Mouse (Mus musculus) small intestine, adult 2 months (tissue): Measurements from ENCODE around the gene Gnptg. TPM values are rescaled to one million over a fixed set of nuclear protein-coding genes. Genes with fewer than 3 reads are reported as not detected.

Source experiments
- H3K27ac ChIP-seq: fragments of 200-500 bp; 2 replicates; pipeline ENCODE4 v1.5.1; 2012; ENCODE audit warnings: low read depth, low read length, control low read depth, inconsistent platforms; ENCODE audit not compliant: insufficient read depth
- H3K27me3 ChIP-seq: fragments of 200-500 bp; 2 replicates; pipeline ENCODE4 v1.6.1; 2012; ENCODE audit warnings: mild to moderate bottlenecking, moderate library complexity, low read length, inconsistent platforms; ENCODE audit not compliant: control insufficient read depth, insufficient read depth
- H3K36me3 ChIP-seq: fragments of 200-500 bp; 2 replicates; pipeline ENCODE4 v1.6.1; 2012; ENCODE audit warnings: mild to moderate bottlenecking, low read length, control low read depth, inconsistent platforms; ENCODE audit not compliant: control insufficient read depth, insufficient read depth
- H3K4me1 ChIP-seq: fragments of 200-500 bp; 2 replicates; pipeline ENCODE4 v1.6.1; 2012; ENCODE audit warnings: low read length, inconsistent platforms, mixed read lengths; ENCODE audit not compliant: control insufficient read depth, insufficient read depth, insufficient read length
- H3K4me3 ChIP-seq: fragments of 200-500 bp; 2 replicates; pipeline ENCODE4 v1.5.1; 2012; ENCODE audit warnings: low read depth, mild to moderate bottlenecking, control low read depth, inconsistent platforms, low read length, moderate library complexity
- CTCF ChIP-seq: fragments of 200-500 bp; IDR thresholded peaks from 2 replicates; pipeline ENCODE4 v1.5.1; 2012; ENCODE audit warnings: low read depth, mild to moderate bottlenecking, control low read depth, inconsistent platforms, low read length, moderate library complexity, mixed read lengths; ENCODE audit not compliant: insufficient replicate concordance, insufficient read length; ENCODE audit errors: extremely low read depth
- POLR2A ChIP-seq: fragments of 200-500 bp; IDR thresholded peaks from 2 replicates; pipeline ENCODE4 v1.6.1; 2012; ENCODE audit warnings: low read depth, mild to moderate bottlenecking, control low read depth, inconsistent platforms, low read length, moderate library complexity
- WGBS: fragments of 180-500 bp; shearing (Covaris S2); methylation state at CpG from one replicate; pipeline ENCODE4 v1.1.7; 2018; 5-methylcytosine and 5-hydroxymethylcytosine counted together
- polyA plus RNA-seq: library from polyadenylated mRNA; depleted of rRNA; stranded (reverse); fragments of >200 nt; gene quantifications from 2 replicates; pipeline ENCODE4 v1.2.3, GENCODE M21; 2012; rRNA removed

Gene Gnptg
- polyA plus RNA-seq, 1 experiment, result 29.3 TPM

DNA sequence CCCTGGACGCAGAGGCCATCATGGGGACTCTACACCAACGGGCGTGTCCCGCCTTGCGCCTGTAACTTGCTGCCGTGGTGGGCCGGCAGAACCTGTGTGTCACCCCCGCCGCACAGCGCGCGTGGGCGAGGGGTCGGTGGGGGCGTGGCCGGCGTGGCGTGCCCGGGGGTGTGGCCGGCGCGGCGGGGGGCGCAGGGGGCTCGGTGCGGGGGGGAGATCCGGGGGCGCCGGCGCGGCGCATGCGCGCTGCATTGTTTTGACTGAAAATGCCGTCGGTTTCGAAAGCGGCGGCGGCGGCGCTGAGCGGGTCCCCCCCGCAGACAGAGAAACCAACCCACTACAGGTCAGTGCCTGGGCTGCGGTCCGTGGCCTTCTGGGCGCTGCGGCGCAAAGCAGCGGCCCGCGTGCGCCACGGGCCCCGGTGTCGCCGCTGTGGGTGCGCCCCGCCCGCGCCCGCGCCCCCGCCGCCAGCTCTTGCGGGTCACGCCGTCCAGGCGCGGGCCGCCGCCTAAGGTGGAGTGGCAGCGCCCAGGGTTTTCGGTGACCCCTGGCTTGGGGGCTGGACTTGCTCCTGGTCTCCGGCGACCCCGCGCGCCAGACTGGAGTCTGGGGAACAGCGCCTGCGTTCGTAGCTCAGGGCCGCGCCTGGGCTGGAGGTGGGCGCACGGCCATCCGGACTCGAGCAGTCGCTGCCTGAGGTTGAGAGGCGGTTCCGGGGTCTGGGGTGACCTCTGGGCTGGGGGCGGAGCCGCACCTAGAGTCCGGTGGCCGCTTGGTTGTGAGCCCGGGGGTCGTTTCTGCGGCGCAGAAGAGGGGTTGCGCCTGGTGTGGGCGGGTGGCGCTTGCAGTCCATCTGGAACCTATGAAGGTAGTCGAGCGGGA, 51.5 kb downstream of the Gnptg start, which contains the start of gene Unkl:
Unkl (plus strand) TSS at position 248 of the 882 bp plus-strand sequence.
- TF ChIP-seq POLR2A (no peak), CTCF (no peak)
- Histone ChIP-seq H3K36me3 (peaks cover 3% of the 10 kb centered on the region; the same call in 1 of the 2 replicates), H3K27ac (peak within 1 kb of the TSS; percentile 12; the same call in 1 of the 2 replicates), H3K4me1 (peaks cover 7% of the 10 kb centered on the region), H3K27me3 (no peaks in the 10 kb centered on the region), H3K4me3 (peak within 1 kb of the TSS; percentile 90)
- WGBS, result under 1% methylated on average over 103 of the region's 104 CpGs

DNA sequence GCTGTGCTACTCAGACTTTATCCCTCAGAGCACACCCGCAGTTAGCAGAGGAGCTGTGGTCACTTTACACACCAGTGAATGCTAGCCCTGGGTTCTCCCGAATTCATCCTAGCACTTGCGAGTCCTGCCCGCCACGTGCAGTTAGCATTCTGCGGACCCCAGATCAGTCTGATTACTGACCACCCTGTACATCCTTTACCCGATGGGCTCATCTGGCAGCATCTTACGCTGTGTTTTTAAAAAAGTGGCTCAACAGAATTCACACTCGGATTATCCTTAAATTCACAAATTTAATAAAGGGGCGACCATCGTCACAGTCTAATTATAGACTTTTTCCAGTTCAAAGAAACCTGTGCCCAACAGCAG, 52.2 kb downstream of the Gnptg start:
- peak overlapping the region; percentile 90 for H3K4me3 ChIP-seq
- no peaks in the 10 kb centered on the region for H3K27me3 ChIP-seq
- peak overlapping the region; percentile 12; the same call in 1 of the 2 replicates for H3K27ac ChIP-seq
- WGBS, result 16% methylated on average over 11 of the region's 11 CpGs
- H3K4me1 ChIP-seq, result peaks cover 7% of the 10 kb centered on the region
- H3K36me3 ChIP-seq, result peaks cover 3% of the 10 kb centered on the region; the same call in 1 of the 2 replicates
- TF ChIP-seq POLR2A, result no peak
- TF ChIP-seq CTCF, result no peak

DNA sequence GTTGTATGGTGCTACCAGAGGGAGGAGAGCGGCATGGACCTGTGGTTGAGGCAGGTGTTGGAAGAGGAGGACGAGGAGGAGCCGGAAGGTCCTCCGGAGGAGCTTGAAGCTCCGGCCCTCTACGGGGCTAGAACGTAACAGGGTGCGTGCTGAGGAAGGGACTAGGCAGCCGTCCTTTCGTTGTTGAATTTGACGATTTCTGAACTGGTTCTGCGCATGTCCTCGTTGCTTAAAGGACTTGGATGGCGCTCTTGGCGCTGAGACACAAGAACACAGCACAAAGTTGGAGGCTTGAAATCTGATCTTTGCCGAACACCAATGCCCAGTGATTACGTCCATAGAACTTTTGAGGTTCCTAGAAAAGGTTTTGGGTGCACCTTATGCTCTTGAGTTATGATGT, 55.0 kb downstream of the Gnptg start:
- no peaks in the 10 kb centered on the region for H3K36me3 ChIP-seq
- H3K4me1 ChIP-seq, result peaks cover 7% of the 10 kb centered on the region
- 4% methylated on average over 17 of the region's 17 CpGs for WGBS
- TF ChIP-seq CTCF, result no peak
- TF ChIP-seq POLR2A, result no peak
- H3K27me3 ChIP-seq, result no peaks in the 10 kb centered on the region
- H3K27ac ChIP-seq, result 0 out of 2 replicates have a peak overlapping the region, but pooled peaks have one; percentile 40
- peak overlapping the region; percentile 91 for H3K4me3 ChIP-seq

DNA sequence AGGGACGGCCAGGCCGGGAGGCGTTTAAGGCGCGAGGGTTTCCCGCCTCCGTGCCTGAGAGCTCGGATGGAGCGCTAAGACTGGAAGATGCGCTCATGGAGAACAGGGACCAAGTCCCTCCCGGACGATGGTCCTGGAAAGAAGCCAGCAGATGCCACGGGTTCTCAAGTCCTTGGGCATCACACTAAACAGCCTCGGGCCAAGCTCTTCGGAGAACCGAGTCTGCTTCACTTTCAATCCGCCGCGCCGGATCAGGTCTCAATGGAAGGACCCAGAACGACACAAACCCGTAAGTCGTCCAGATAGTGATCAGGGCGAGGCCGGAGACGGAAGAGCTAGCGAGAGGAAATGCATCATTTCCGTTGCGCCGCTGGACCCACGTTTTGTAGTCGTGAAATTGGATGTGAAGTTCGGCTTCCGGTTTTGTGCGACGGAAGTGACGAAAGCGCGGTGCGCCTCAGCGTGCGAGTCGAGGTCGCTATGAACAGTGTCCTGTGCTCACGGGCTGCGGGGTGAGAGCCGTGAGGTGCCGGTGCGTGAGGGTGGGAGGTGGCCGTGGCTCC, 55.7 kb downstream of the Gnptg start, which contains the start of gene BC003965:
BC003965 (plus strand) TSS at position 426 of the 563 bp plus-strand sequence.
- Histone ChIP-seq H3K27ac (peak within 1 kb of the TSS; percentile 92), H3K36me3 (no peaks in the 10 kb centered on the region), H3K27me3 (no peaks in the 10 kb centered on the region), H3K4me1 (peaks cover 7% of the 10 kb centered on the region), H3K4me3 (peak within 1 kb of the TSS; percentile 91)
- WGBS, result under 1% methylated on average over 50 of the region's 50 CpGs
- TF ChIP-seq CTCF, result no peak
- peak; percentile 59; the same call in 1 of the 2 replicates for TF ChIP-seq POLR2A

Other genes starting within 250 kb of the Gnptg start
- gene Cramp1l, start 224.3 kb downstream of the Gnptg start, polyA plus RNA-seq, result 5.8 and 10.0 TPM in 2 replicates
- gene Ift140, start 224.0 kb downstream of the Gnptg start, polyA plus RNA-seq, result 4.2 and 8.4 TPM in 2 replicates
- gene Tmem204, start 156.5 kb downstream of the Gnptg start, polyA plus RNA-seq, result 9.7 and 17.7 TPM in 2 replicates
- gene Telo2, start 124.2 kb downstream of the Gnptg start, polyA plus RNA-seq, result 7.3 and 8.9 TPM in 2 replicates
- 0.10 TPM in 1 of 2 replicates, not detected in the other for gene Ptx4, start 119.4 kb downstream of the Gnptg start, polyA plus RNA-seq
- gene Clcn7, start 106.7 kb downstream of the Gnptg start, polyA plus RNA-seq, result 9.5 and 15.9 TPM in 2 replicates
- 0.06 TPM in 1 of 2 replicates, not detected in the other for gene Ccdc154, start 77.7 kb downstream of the Gnptg start, polyA plus RNA-seq
- 0.33 and 0.46 TPM in 2 replicates for gene Gm38655, start 64.7 kb downstream of the Gnptg start, polyA plus RNA-seq
- gene BC003965, start 55.6 kb downstream of the Gnptg start, polyA plus RNA-seq, result 5.4 and 6.3 TPM in 2 replicates
- 7.1 and 11.7 TPM in 2 replicates for gene Unkl, start 51.7 kb downstream of the Gnptg start, polyA plus RNA-seq
- 6.8 and 13.3 TPM in 2 replicates for gene Tsr3, start within 50 bp of the Gnptg start, polyA plus RNA-seq
- gene Baiap3, start 16.2 kb upstream of the Gnptg start, polyA plus RNA-seq, result 10.1 TPM in 2 replicates
- gene Ube2i, start 34.5 kb upstream of the Gnptg start, polyA plus RNA-seq, result 24.8 and 50.8 TPM in 2 replicates
- gene Prss34, start 58.3 kb upstream of the Gnptg start, polyA plus RNA-seq, result not detected in 2 replicates
- gene Prss28, start 68.5 kb upstream of the Gnptg start, polyA plus RNA-seq, result not detected in 2 replicates
- not detected in 2 replicates for gene Prss29, start 78.5 kb upstream of the Gnptg start, polyA plus RNA-seq
- 0.39 TPM in 1 of 2 replicates, not detected in the other for gene Tpsab1, start 105.4 kb upstream of the Gnptg start, polyA plus RNA-seq
- gene Tpsb2, start 126.2 kb upstream of the Gnptg start, polyA plus RNA-seq, result 3.8 TPM in 1 of 2 replicates, not detected in the other
- 15.8 and 59.6 TPM in 2 replicates for gene Tpsg1, start 129.1 kb upstream of the Gnptg start, polyA plus RNA-seq
- 17.8 and 19.6 TPM in 2 replicates for gene Cacna1h, start 193.7 kb upstream of the Gnptg start, polyA plus RNA-seq
- not detected in 2 replicates for gene Tekt4, start 214.5 kb upstream of the Gnptg start, polyA plus RNA-seq